Comparison of ENCODE assay signal across 13 mouse cellular contexts in the genomic region with DNA sequence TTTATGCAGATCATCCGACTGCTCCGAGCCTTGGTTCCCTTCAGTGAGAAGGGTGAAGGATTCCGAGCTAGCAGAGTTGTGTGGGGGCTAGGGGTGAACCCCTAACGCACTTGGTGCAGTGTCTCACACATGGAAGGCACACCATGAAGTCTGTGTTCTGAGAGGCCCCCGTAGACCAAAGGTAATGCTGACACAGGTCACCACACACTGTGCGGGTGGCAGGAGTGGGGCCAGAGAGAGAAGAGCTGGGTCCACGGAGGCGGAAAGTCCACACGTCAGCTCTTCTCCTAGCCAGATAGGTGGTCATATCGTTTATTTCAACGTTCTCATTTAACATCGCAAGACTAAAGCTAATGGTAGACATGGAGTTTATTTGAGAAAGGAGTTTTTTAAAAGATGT.
DNase-seq lines count a peak whose midpoint lies in the region; ATAC-seq and TF ChIP-seq lines count a peak whose summit lies in the region.
"Had no signal": no experiment of that assay in that cellular context is flagged by ENCODE, and none has a peak within 500 bp of the region (broad histone marks: within the 10 kb centered on the region; RNA-seq: fewer than 3 reads in every experiment).

No protein-coding gene starts in this region.

- 94% methylated on average over 12 of the region's 12 CpGs for WGBS in spleen, adult 2 months
- WGBS in kidney, adult 2 months: 44% methylated on average over 12 of the region's 12 CpGs
- WGBS in stomach, embryonic 16.5 days: 81% methylated on average over 12 of the region's 12 CpGs

- TF ChIP-seq POLR2A in spleen, adult 2 months (IDR thresholded peaks at IDR 0.05; ENCODE audit: low read depth, low read length): no peak
- TF ChIP-seq POLR2A in kidney, adult 2 months (IDR thresholded peaks at IDR 0.05; ENCODE audit: low read depth, low read length): no peak

- H3K4me1 ChIP-seq in spleen, adult 2 months (ENCODE audit: control insufficient read depth, insufficient read depth, insufficient read length): peaks cover 39% of the 10 kb centered on the region
- peaks cover 36% of the 10 kb centered on the region for H3K4me1 ChIP-seq in kidney, adult 2 months (ENCODE audit: control insufficient read depth, insufficient read depth, low read length)
- peaks cover 28% of the 10 kb centered on the region for H3K4me1 ChIP-seq in stomach, embryonic 16.5 days (ENCODE audit: control insufficient read depth, insufficient read depth, low read length)

- H3K4me3 ChIP-seq in spleen, adult 2 months (ENCODE audit: extremely low read depth, insufficient read depth, insufficient read length): no peak overlapping the region
- H3K4me3 ChIP-seq in kidney, adult 2 months (ENCODE audit: insufficient read depth, low read depth, low read length): peak overlapping the region; percentile 1; the same call in 1 of the 2 replicates
- no peak overlapping the region for H3K4me3 ChIP-seq in stomach, embryonic 16.5 days (replicated peaks; ENCODE audit: low read length)
- H3K4me3 ChIP-seq: heart, embryonic 10.5 days had no signal

- no peak for DNase-seq in spleen, adult 2 months (ENCODE audit: low read depth in 1 of 2, low spot score in 2 of 2)
- no peak for DNase-seq in spleen, postnatal 4 days (ENCODE audit: low spot score in 2 of 2)
- DNase-seq in kidney, adult 2 months: peak; percentile 78
- peak; percentile 68 to 72 for DNase-seq in kidney, postnatal 36 days
- DNase-seq in adipocyte (ENCODE audit: low spot score): no peak
- DNase-seq in lung, adult 18-20 months: no peak
- DNase-seq in retina, postnatal 1 day: no peak
- DNase-seq: adrenal gland, postnatal 25 days; gastrocnemius, postnatal 14 days had no signal

- ATAC-seq in stomach, embryonic 16.5 days (ENCODE audit: insufficient read depth, low FRiP score): no peak
- ATAC-seq: midbrain, embryonic 16.5 days had no signal

- TF ChIP-seq CTCF in spleen, adult 2 months (IDR thresholded peaks at IDR 0.05; ENCODE audit: extremely low read depth, insufficient read depth, insufficient read length, insufficient replicate concordance): no peak
- no peak for TF ChIP-seq CTCF in kidney, adult 2 months (conservative IDR thresholded peaks at IDR 0.05; ENCODE audit: insufficient read depth, insufficient read length, low read depth, low read length)

- peak overlapping the region; percentile 99 for H3K27ac ChIP-seq in spleen, adult 2 months (ENCODE audit: insufficient read depth, low read length)
- H3K27ac ChIP-seq in kidney, adult 2 months (ENCODE audit: insufficient read depth, low read depth, low read length): peak overlapping the region; percentile 100
- H3K27ac ChIP-seq in stomach, embryonic 16.5 days (ENCODE audit: low read length): peak overlapping the region; percentile 86
- H3K27ac ChIP-seq: liver, embryonic 14.5 days had no signal

- H3K9ac ChIP-seq in stomach, embryonic 16.5 days (ENCODE audit: low read length): peak overlapping the region; percentile 39; the same call in 1 of the 2 replicates
- H3K9ac ChIP-seq: liver, embryonic 14.5 days had no signal

- no peaks in the 10 kb centered on the region for H3K36me3 ChIP-seq in spleen, adult 2 months (ENCODE audit: control insufficient read depth, insufficient read depth, low read length)
- no peaks in the 10 kb centered on the region; the same call in 1 of the 2 replicates for H3K36me3 ChIP-seq in kidney, adult 2 months (ENCODE audit: control insufficient read depth, insufficient read depth, low read length)
- H3K36me3 ChIP-seq in stomach, embryonic 16.5 days (ENCODE audit: control insufficient read depth, insufficient read depth, low read length): no peaks in the 10 kb centered on the region
- H3K36me3 ChIP-seq: heart, embryonic 10.5 days had no signal

- no peak overlapping the region for H3K4me2 ChIP-seq in stomach, embryonic 16.5 days (ENCODE audit: low read depth, low read length)

- H3K9me3 ChIP-seq in stomach, embryonic 16.5 days (replicated peaks; ENCODE audit: control insufficient read depth, low read length): no peaks in the 10 kb centered on the region
- H3K9me3 ChIP-seq: heart, embryonic 10.5 days had no signal

- no peaks in the 10 kb centered on the region for H3K27me3 ChIP-seq in spleen, adult 2 months (ENCODE audit: control insufficient read depth, insufficient read depth, low read length)
- H3K27me3 ChIP-seq in kidney, adult 2 months (replicated peaks; ENCODE audit: control insufficient read depth, insufficient read depth, low read length): no peaks in the 10 kb centered on the region
- H3K27me3 ChIP-seq in stomach, embryonic 16.5 days (ENCODE audit: control insufficient read depth, insufficient read depth, low read length): no peaks in the 10 kb centered on the region

Comparison
In these comparisons a context has a peak if more than half of its experiments do, and no peak if none do; other contexts are left out.
1. DNase-seq: peak in kidney, adult 2 months (single experiment) and kidney, postnatal 36 days (2 of 2); none in spleen, adult 2 months (0 of 2), spleen, postnatal 4 days (0 of 2), adipocyte (single experiment), lung, adult 18-20 months (0 of 2) and retina, postnatal 1 day (single experiment).
2. Peak in every context shown above with its lines, with median percentiles within 50 percentile points of each other: H3K27ac ChIP-seq.